In the genomic region with DNA sequence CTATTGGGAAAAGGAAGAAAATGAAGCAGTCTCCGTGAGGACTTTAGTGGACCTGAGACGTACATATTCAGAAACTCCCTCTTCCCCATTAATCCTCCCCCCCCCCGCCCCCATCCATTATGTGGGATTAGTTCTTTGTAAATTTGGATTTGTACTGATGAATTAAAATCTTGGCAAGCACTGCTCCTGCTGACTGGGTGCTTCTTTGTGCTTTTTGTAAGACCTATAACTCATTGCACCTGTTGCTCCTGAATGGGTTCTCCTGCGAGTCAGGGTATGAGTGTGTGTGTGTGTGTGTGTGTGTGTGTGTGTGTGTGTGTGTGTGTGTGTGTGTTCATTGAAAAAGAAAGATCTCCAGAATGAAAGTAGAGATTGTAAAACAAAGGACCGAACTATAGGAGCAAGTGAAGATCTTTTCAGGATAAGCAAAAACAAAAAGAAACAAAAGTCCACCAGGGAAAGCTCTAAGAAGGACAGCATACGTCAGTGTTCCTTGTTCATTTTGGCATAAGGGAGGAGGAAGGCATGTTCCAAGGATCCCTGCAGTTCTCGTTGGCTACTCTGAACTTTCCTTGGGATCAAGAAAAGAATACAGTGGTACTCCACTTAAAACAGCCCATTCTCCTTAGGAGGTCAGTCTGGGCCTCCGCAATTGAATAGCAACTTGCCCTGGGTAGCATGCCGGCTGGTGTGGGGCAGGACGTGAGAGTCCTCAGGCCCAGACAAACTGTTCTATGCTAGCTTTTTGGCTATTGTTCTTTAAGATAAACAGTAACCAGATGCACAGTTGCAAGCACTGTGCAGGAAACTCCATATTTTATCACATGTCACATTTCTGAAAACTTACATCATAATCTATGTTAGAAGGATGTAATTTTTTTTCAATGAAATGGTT, we compare ENCODE assay signal across 26 mouse cellular contexts.
A peak's percentile ranks its signal among the peaks of the same experiment; 100 is the strongest.
DNase-seq lines count a peak whose midpoint lies in the region; ATAC-seq and TF ChIP-seq lines count a peak whose summit lies in the region.
"Had no signal": no experiment of that assay in that cellular context is flagged by ENCODE, and none has a peak within 500 bp of the region (broad histone marks: within the 10 kb centered on the region; RNA-seq: fewer than 3 reads in every experiment).

No protein-coding gene starts in this region.

- H3K4me2 ChIP-seq in kidney, postnatal 0 days (ENCODE audit: low read length) = no peak overlapping the region
- H3K4me2 ChIP-seq in midbrain, embryonic 14.5 days (ENCODE audit: low read length) = no peak overlapping the region
- H3K4me2 ChIP-seq in midbrain, postnatal 0 days (ENCODE audit: low read depth, low read length, poor library complexity, severe bottlenecking) = no peak overlapping the region
- no peak overlapping the region for H3K4me2 ChIP-seq in forebrain, embryonic 13.5 days
- H3K4me2 ChIP-seq: heart, embryonic 15.5 days; hindbrain, embryonic 13.5 days; limb, embryonic 12.5 days; liver, embryonic 15.5 days; midbrain, embryonic 12.5 days had no signal

- no peaks in the 10 kb centered on the region for H3K9me3 ChIP-seq in kidney, postnatal 0 days (replicated peaks; ENCODE audit: low read length)
- 0 out of 2 replicates have a peak, but pooled peaks cover 6% of the 10 kb centered on the region for H3K9me3 ChIP-seq in midbrain, embryonic 14.5 days (ENCODE audit: control insufficient read depth, low read length)
- no peaks in the 10 kb centered on the region for H3K9me3 ChIP-seq in midbrain, postnatal 0 days (ENCODE audit: low read length)
- no peaks in the 10 kb centered on the region for H3K9me3 ChIP-seq in forebrain, embryonic 13.5 days (replicated peaks)
- H3K9me3 ChIP-seq: heart, embryonic 15.5 days; hindbrain, embryonic 13.5 days; liver, embryonic 15.5 days; midbrain, embryonic 12.5 days had no signal

- WGBS in kidney, postnatal 0 days = 60% methylated on average over 10 of the region's 10 CpGs
- 34% methylated on average over 10 of the region's 10 CpGs for WGBS in midbrain, embryonic 14.5 days
- WGBS in midbrain, postnatal 0 days = 34% methylated on average over 10 of the region's 10 CpGs
- 7% methylated on average over 10 of the region's 10 CpGs for WGBS in forebrain, embryonic 13.5 days
- WGBS in cerebellum, adult 2 months = 50% methylated on average over 10 of the region's 10 CpGs

- TF ChIP-seq POLR2A in cerebellum, adult 2 months (IDR thresholded peaks at IDR 0.05; ENCODE audit: borderline replicate concordance, insufficient read depth, low read length) = no peak

- peak; percentile 10 for DNase-seq in kidney, postnatal 0 days (ENCODE audit: low spot score)
- no peak for DNase-seq in kidney, postnatal 36 days
- DNase-seq in midbrain, embryonic 14.5 days = peak; percentile 24
- DNase-seq in midbrain, postnatal 0 days (ENCODE audit: low spot score) = no peak
- DNase-seq in cerebellum, adult 2 months = no peak
- no peak for DNase-seq in ovary, adult 18-20 months (ENCODE audit: low spot score)
- DNase-seq: adrenal gland, postnatal 36 days; B cell, adult 2 months; cerebellum, adult 8-10 months; cerebellum, postnatal 25 days; gastrocnemius, postnatal 10 days; kidney, adult 8-10 months; kidney, postnatal 10 days; layer of hippocampus, adult 9-11 months; lung, postnatal 4 days; right cerebral cortex, adult 18-20 months; spleen, adult 18-20 months; thymus, postnatal 14 days had no signal

- TF ChIP-seq CTCF in kidney, postnatal 0 days (IDR thresholded peaks at IDR 0.05; ENCODE audit: low read depth) = no peak
- no peak for TF ChIP-seq CTCF in midbrain, postnatal 0 days (IDR thresholded peaks at IDR 0.05)
- no peak for TF ChIP-seq CTCF in cerebellum, adult 2 months (IDR thresholded peaks at IDR 0.05; ENCODE audit: borderline replicate concordance, insufficient read depth, low read depth, low read length)

- no peaks in the 10 kb centered on the region for H3K4me1 ChIP-seq in kidney, postnatal 0 days (replicated peaks; ENCODE audit: insufficient read depth, low read length)
- H3K4me1 ChIP-seq in midbrain, embryonic 14.5 days (ENCODE audit: control insufficient read depth, insufficient read depth, low read length) = no peaks in the 10 kb centered on the region
- no peaks in the 10 kb centered on the region for H3K4me1 ChIP-seq in midbrain, postnatal 0 days (ENCODE audit: insufficient read depth, low read length)
- peaks cover 12% of the 10 kb centered on the region for H3K4me1 ChIP-seq in forebrain, embryonic 13.5 days
- no peaks in the 10 kb centered on the region for H3K4me1 ChIP-seq in cerebellum, adult 2 months (ENCODE audit: control insufficient read depth, insufficient read depth, low read length)
- H3K4me1 ChIP-seq: heart, embryonic 15.5 days; limb, embryonic 12.5 days; liver, embryonic 15.5 days; megakaryocyte, embryonic 14.5 days had no signal

- no peak overlapping the region for H3K4me3 ChIP-seq in kidney, postnatal 0 days (replicated peaks; ENCODE audit: low read depth, low read length)
- no peak overlapping the region for H3K4me3 ChIP-seq in midbrain, embryonic 14.5 days (replicated peaks; ENCODE audit: low read depth, low read length)
- H3K4me3 ChIP-seq in midbrain, postnatal 0 days (ENCODE audit: low read depth, low read length) = no peak overlapping the region
- H3K4me3 ChIP-seq in forebrain, embryonic 13.5 days = no peak overlapping the region
- H3K4me3 ChIP-seq in cerebellum, adult 2 months (replicated peaks; ENCODE audit: insufficient read depth, low read depth, low read length) = no peak overlapping the region
- H3K4me3 ChIP-seq: heart, embryonic 15.5 days; hindbrain, embryonic 13.5 days; limb, embryonic 12.5 days; liver, embryonic 15.5 days; megakaryocyte, embryonic 14.5 days; midbrain, embryonic 12.5 days had no signal

- no peak overlapping the region for H3K9ac ChIP-seq in kidney, postnatal 0 days (ENCODE audit: low read depth, low read length)
- H3K9ac ChIP-seq in midbrain, embryonic 14.5 days (replicated peaks; ENCODE audit: low read length) = no peak overlapping the region
- H3K9ac ChIP-seq in midbrain, postnatal 0 days (replicated peaks; ENCODE audit: low read length, poor library complexity, severe bottlenecking) = no peak overlapping the region
- H3K9ac ChIP-seq in forebrain, embryonic 13.5 days = no peak overlapping the region
- H3K9ac ChIP-seq: heart, embryonic 15.5 days; hindbrain, embryonic 13.5 days; limb, embryonic 12.5 days; liver, embryonic 15.5 days; midbrain, embryonic 12.5 days had no signal

- no peaks in the 10 kb centered on the region for H3K27me3 ChIP-seq in kidney, postnatal 0 days (ENCODE audit: insufficient read depth, low read length)
- no peaks in the 10 kb centered on the region for H3K27me3 ChIP-seq in midbrain, embryonic 14.5 days (ENCODE audit: control insufficient read depth, insufficient read depth, low read length)
- no peaks in the 10 kb centered on the region for H3K27me3 ChIP-seq in midbrain, postnatal 0 days (ENCODE audit: insufficient read depth, low read length)
- H3K27me3 ChIP-seq in forebrain, embryonic 13.5 days = no peaks in the 10 kb centered on the region
- no peaks in the 10 kb centered on the region for H3K27me3 ChIP-seq in cerebellum, adult 2 months (ENCODE audit: control insufficient read depth, insufficient read depth, low read length)
- H3K27me3 ChIP-seq: heart, embryonic 15.5 days; hindbrain, embryonic 13.5 days; limb, embryonic 12.5 days; liver, embryonic 15.5 days; megakaryocyte, embryonic 14.5 days; midbrain, embryonic 12.5 days had no signal

- no peak for ATAC-seq in kidney, postnatal 0 days (replicated peaks; ENCODE audit: low FRiP score, low read depth)
- no peak for ATAC-seq in midbrain, embryonic 14.5 days (ENCODE audit: low FRiP score, low TSS enrichment)
- ATAC-seq in midbrain, postnatal 0 days (ENCODE audit: low FRiP score) = no peak
- ATAC-seq in forebrain, embryonic 13.5 days = peak; percentile 61; the same call in 1 of the 2 replicates
- ATAC-seq: intestine, embryonic 16.5 days had no signal

- no peaks in the 10 kb centered on the region for H3K36me3 ChIP-seq in kidney, postnatal 0 days (ENCODE audit: insufficient read depth, low read length)
- no peaks in the 10 kb centered on the region for H3K36me3 ChIP-seq in midbrain, embryonic 14.5 days (ENCODE audit: control insufficient read depth, insufficient read depth, low read length)
- H3K36me3 ChIP-seq in midbrain, postnatal 0 days (ENCODE audit: insufficient read depth, low read length) = no peaks in the 10 kb centered on the region
- H3K36me3 ChIP-seq in forebrain, embryonic 13.5 days (ENCODE audit: poor library complexity, severe bottlenecking) = no peaks in the 10 kb centered on the region
- H3K36me3 ChIP-seq: heart, embryonic 15.5 days; hindbrain, embryonic 13.5 days; limb, embryonic 12.5 days; liver, embryonic 15.5 days; midbrain, embryonic 12.5 days had no signal

- no peak overlapping the region for H3K27ac ChIP-seq in kidney, postnatal 0 days
- no peak overlapping the region for H3K27ac ChIP-seq in midbrain, embryonic 14.5 days (replicated peaks; ENCODE audit: low read depth, low read length)
- H3K27ac ChIP-seq in midbrain, postnatal 0 days (ENCODE audit: low read depth, low read length) = no peak overlapping the region
- H3K27ac ChIP-seq in forebrain, embryonic 13.5 days = peak overlapping the region; percentile 35
- H3K27ac ChIP-seq in cerebellum, adult 2 months (ENCODE audit: insufficient read depth, low read length) = no peak overlapping the region
- H3K27ac ChIP-seq: heart, embryonic 15.5 days; hindbrain, embryonic 13.5 days; limb, embryonic 12.5 days; liver, embryonic 15.5 days; midbrain, embryonic 12.5 days had no signal

Comparison
In these comparisons a context has a peak if more than half of its experiments do, and no peak if none do; other contexts are left out.
1. DNase-seq: peak in kidney, postnatal 0 days (single experiment) and midbrain, embryonic 14.5 days (single experiment); none in kidney, postnatal 36 days (0 of 2), midbrain, postnatal 0 days (single experiment), cerebellum, adult 2 months (0 of 2) and ovary, adult 18-20 months (single experiment).